Mouse (Mus musculus) thymus, adult 2 months (tissue): ENCODE data around the gene Iqsec2.

Source experiments
- CTCF ChIP-seq: fragments of 200-500 bp; IDR thresholded peaks from 2 replicates; pipeline ENCODE4 v1.5.1; 2012; ENCODE audit warnings: mild to moderate bottlenecking, control low read depth, low read length, moderate library complexity, borderline replicate concordance; ENCODE audit not compliant: control insufficient read depth, poor library complexity, insufficient read depth; ENCODE audit errors: extremely low read depth
- POLR2A ChIP-seq: fragments of 200-500 bp; IDR thresholded peaks from 2 replicates; pipeline ENCODE4 v1.6.1; 2012; ENCODE audit warnings: mild to moderate bottlenecking, low read length, control low read depth, moderate library complexity; ENCODE audit not compliant: control insufficient read depth, poor library complexity, insufficient read depth; ENCODE audit errors: extremely low read depth

DNA sequence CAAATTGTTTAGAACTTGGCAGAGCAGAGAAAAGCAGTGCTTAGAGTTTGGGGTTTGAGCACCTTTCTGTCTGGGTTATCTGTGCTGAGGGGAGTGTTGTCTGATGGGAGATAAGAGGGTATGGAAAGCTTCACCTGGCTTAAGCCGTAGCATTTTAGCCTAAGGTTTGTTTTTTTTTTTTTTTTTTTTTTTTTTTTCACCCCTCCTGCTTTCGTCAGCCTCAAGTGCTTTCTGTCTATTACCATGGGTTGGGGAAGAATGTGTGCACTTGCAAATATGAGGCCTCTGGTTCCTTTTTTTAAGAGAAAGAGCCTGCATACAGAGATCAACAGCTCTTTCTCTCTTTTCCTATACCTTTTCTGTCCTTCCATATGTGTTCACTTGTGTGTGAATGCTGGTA is 91.7 kb downstream of the Iqsec2 start:
- TF ChIP-seq POLR2A (no peak), CTCF (no peak)
